Comparison of ENCODE assay signal across 21 mouse cellular contexts in the genomic region with DNA sequence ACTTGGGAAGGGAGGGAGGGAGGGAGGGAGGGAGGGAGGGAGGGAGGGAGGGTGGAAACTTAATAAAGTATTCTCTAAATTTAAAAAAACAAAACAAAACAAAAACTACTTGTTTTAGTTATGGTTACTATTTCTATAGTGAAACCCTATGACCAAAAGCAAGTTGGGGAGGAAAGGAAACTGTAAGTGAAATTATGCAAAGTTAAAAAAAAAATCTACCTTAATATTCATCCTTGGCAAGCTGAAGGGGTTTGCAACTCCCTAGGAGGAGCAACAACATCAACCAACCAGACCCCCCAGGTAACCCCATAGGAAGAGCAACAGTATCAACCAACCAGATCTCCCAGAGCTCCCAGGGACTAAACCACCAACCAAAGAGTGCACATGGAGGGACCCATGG. TPM values are rescaled to one million over a fixed set of nuclear protein-coding genes. Genes with fewer than 3 reads are reported as not detected.
A peak's percentile ranks its signal among the peaks of the same experiment; 100 is the strongest.
DNase-seq lines count a peak whose midpoint lies in the region; ATAC-seq and TF ChIP-seq lines count a peak whose summit lies in the region.
"Had no signal": no experiment of that assay in that cellular context is flagged by ENCODE, and none has a peak within 500 bp of the region (broad histone marks: within the 10 kb centered on the region; RNA-seq: fewer than 3 reads in every experiment).

No protein-coding gene starts in this region.

- H3K9ac ChIP-seq in CH12.LX (ENCODE audit: insufficient read depth, low read depth) = no peak overlapping the region

- ATAC-seq in inflammation-experienced regulatory T-cells, adult 6 months = no peak
- ATAC-seq: activated CD4-positive, CD25-positive, alpha-beta regulatory T cell, adult 4 months; CD4-positive, CD25-positive, alpha-beta regulatory T cell, adult 4 months; Patski had no signal

- DNase-seq in A20 (ENCODE audit: low read depth, low spot score) (peak; percentile 51), CH12.LX (ENCODE audit: extremely low read depth) (no peak)
- no peak for DNase-seq in gastrocnemius, adult 8-10 months (ENCODE audit: low spot score in 2 of 2)
- DNase-seq: adrenal gland, adult 2 months; adrenal gland, adult 8-10 months; adrenal gland, postnatal 10 days; adrenal gland, postnatal 14 days; adrenal gland, postnatal 25 days; adrenal gland, postnatal 36 days; B cell, adult 2 months; cerebellum, adult 11 months; cerebellum, adult 11-12 months; cerebellum, adult 18-20 months; cerebellum, adult 2 months; cerebellum, adult 8-10 months had no signal

- in situ Hi-C loops in CH12.LX (cut with MboI; ENCODE audit: low pct_ligation_motif_present, low pct_unique_long_range_greater_than_20kb, low sequenced_read_pairs) = no loop called here

- H3K79me2 ChIP-seq in CH12.LX (replicated peaks; ENCODE audit: control insufficient read depth, extremely low read depth, insufficient read depth, poor library complexity, severe bottlenecking) = no peaks in the 10 kb centered on the region

- H3K36me3 ChIP-seq in CH12.LX (replicated peaks in 1 of 2; ENCODE audit: control insufficient read depth in 1 of 2, insufficient read depth in 1 of 2, low read length in 1 of 2) = peaks cover 0 to 11% of the 10 kb centered on the region in 2 experiments

- TF ChIP-seq EP300 in CH12.LX (IDR thresholded peaks at IDR 0.05; ENCODE audit: low read length) = no peak

- peaks cover 6 to 36% of the 10 kb centered on the region in 2 experiments; a peak in 3 of 4 replicates for H3K4me1 ChIP-seq in CH12.LX (ENCODE audit: control insufficient read depth in 1 of 2, insufficient read depth in 2 of 2)

- peak overlapping the region; percentile 52; the same call in 1 of the 2 replicates for H3K4me2 ChIP-seq in CH12.LX (ENCODE audit: insufficient read depth, low read depth, poor library complexity, severe bottlenecking)

- no peak for TF ChIP-seq CTCF in CH12.LX (conservative IDR thresholded peaks at IDR 0.05 in 1 of 2, IDR thresholded peaks at IDR 0.05 in 1 of 2; ENCODE audit: low read depth in 2 of 2, low read length in 2 of 2)

- no peak overlapping the region for H3K4me3 ChIP-seq in CH12.LX (replicated peaks in 1 of 3; ENCODE audit: low read depth in 2 of 3, low read length in 2 of 3, poor library complexity in 1 of 3)

- H3K27ac ChIP-seq in CH12.LX (ENCODE audit: insufficient read depth, low read depth) = no peak overlapping the region

- no peak for TF ChIP-seq RAD21 in CH12.LX (IDR thresholded peaks at IDR 0.05; ENCODE audit: low read depth, low read length)

- no peaks in the 10 kb centered on the region for H3K27me3 ChIP-seq in CH12.LX (replicated peaks)
- H3K27me3 ChIP-seq: Patski had no signal

- no peaks in the 10 kb centered on the region for H3K9me3 ChIP-seq in CH12.LX (replicated peaks; ENCODE audit: low read length)
- H3K9me3 ChIP-seq: G1E had no signal

- dilution Hi-C loops in CH12.LX (cut with MboI; ENCODE audit: extremely low pct_ligation_motif_present, extremely low pct_unique_long_range_greater_than_20kb, low sequenced_read_pairs) = no loop called here

- no peak for TF ChIP-seq POLR2A in CH12.LX (IDR thresholded peaks at IDR 0.05; ENCODE audit: low read depth, low read length)

TF ChIP-seq in CH12.LX, 34 proteins besides CTCF, POLR2A, EP300 and RAD21:
- TF ChIP-seq NRF1 (IDR thresholded peaks at IDR 0.05; ENCODE audit: low read depth, low read length) = no peak
- peak; percentile 60; the same call in 1 of the 2 replicates for TF ChIP-seq ZNF384 (IDR thresholded peaks at IDR 0.05; ENCODE audit: low read depth, low read length)

RNA-seq across cellular contexts. Expression of gene Dlx1, which starts 36.6 kb away (rescaled TPM):
- total RNA-seq in CH12.LX (2012; rRNA removed) (0.17 and 0.21 TPM in 2 replicates), CH12.LX (2014; rRNA removed) (0.07 and 0.11 TPM in 2 replicates)
- polyA plus RNA-seq in CH12.LX (2012; ENCODE audit: insufficient read length, low read depth) = 0.27 TPM in 1 of 2 replicates, not detected in the other
- under 1 TPM in 1 of 4 experiments, not detected in 3; 0.12 TPM for total RNA-seq in gastrocnemius, adult 8-10 months (2022)
- not detected for polyA plus RNA-seq in inflammation-experienced regulatory T-cells, adult 6 months (2017; shearing (Covaris generic))
- polyA plus RNA-seq: activated CD4-positive, CD25-positive, alpha-beta regulatory T cell, adult 4 months; CD4-positive, CD25-positive, alpha-beta regulatory T cell, adult 4 months had no signal

RNA-seq across cellular contexts. Expression of gene Metap1d, which starts 38.2 kb away (rescaled TPM):
- total RNA-seq in CH12.LX (2012; rRNA removed) (19.7 and 21.5 TPM in 2 replicates), CH12.LX (2014; rRNA removed) (18.9 and 19.5 TPM in 2 replicates)
- 28.3 and 28.4 TPM in 2 replicates for polyA plus RNA-seq in CH12.LX (2012; ENCODE audit: insufficient read length, low read depth)
- 10 to 100 TPM; 26.5 to 30.6 (median 28.9) TPM for total RNA-seq in gastrocnemius, adult 8-10 months (2022)
- polyA plus RNA-seq in inflammation-experienced regulatory T-cells, adult 6 months (2017; shearing (Covaris generic)) = 10 to 100 TPM; 10.1 to 38.0 (median 27.6) TPM

RNA-seq across cellular contexts. Expression of gene Dlx2, which starts 55.3 kb away (rescaled TPM):
- total RNA-seq in CH12.LX (2012; rRNA removed) (not detected in 2 replicates), CH12.LX (2014; rRNA removed) (not detected in 2 replicates)
- polyA plus RNA-seq in CH12.LX (2012; ENCODE audit: insufficient read length, low read depth) = not detected in 2 replicates
- not detected for total RNA-seq in gastrocnemius, adult 8-10 months (2022)
- not detected for polyA plus RNA-seq in inflammation-experienced regulatory T-cells, adult 6 months (2017; shearing (Covaris generic))
- total RNA-seq: G1E, MEL had no signal
- polyA plus RNA-seq: activated CD4-positive, CD25-positive, alpha-beta regulatory T cell, adult 4 months; CD4-positive, CD25-positive, alpha-beta regulatory T cell, adult 4 months; cerebellum, adult 2 months; G1E had no signal
